Mouse (Mus musculus) embryonic facial prominence, embryonic 11.5 days (tissue): ENCODE measurements around the gene Adm. TPM values are rescaled to one million over a fixed set of nuclear protein-coding genes. Genes with fewer than 3 reads are reported as not detected.
A peak's percentile ranks its signal among the peaks of the same experiment; 100 is the strongest.

Experiments
- ATAC-seq: fragments of 200-750 bp; cut with Nextera tagmentation; replicated peaks from 2 replicates; pipeline ENCODE4 v1.8.0; 2017; ENCODE audit warnings: low read depth; ENCODE audit not compliant: insufficient number of reproducible peaks, low FRiP score, low TSS enrichment
- DNase-seq: peaks from one replicate; pipeline ENCODE4 v3.0.0-alpha.2; 2015; ENCODE audit warnings: low spot score
- H3K27ac ChIP-seq: fragments of 300-500 bp; sonication (generic); replicated peaks from 2 replicates; pipeline ENCODE4 v1.5.1; 2014; ENCODE audit warnings: mild to moderate bottlenecking, low read depth, low read length, control low read depth
- H3K27me3 ChIP-seq: fragments of 300-500 bp; sonication (generic); 2 replicates; pipeline ENCODE4 v1.6.1; 2014; ENCODE audit warnings: mild to moderate bottlenecking, low read length, moderate library complexity, mixed read lengths; ENCODE audit not compliant: control insufficient read depth, insufficient read depth
- H3K36me3 ChIP-seq: fragments of 300-500 bp; sonication (generic); replicated peaks from 2 replicates; pipeline ENCODE4 v1.6.1; 2014; ENCODE audit warnings: low read depth, mild to moderate bottlenecking, low read length, moderate library complexity, mixed read lengths; ENCODE audit not compliant: control insufficient read depth, insufficient read depth
- H3K4me1 ChIP-seq: fragments of 300-500 bp; sonication (generic); 2 replicates; pipeline ENCODE4 v1.6.1; 2014; ENCODE audit warnings: low read length, mixed read lengths; ENCODE audit not compliant: control insufficient read depth, insufficient read depth
- H3K4me2 ChIP-seq: fragments of 300-500 bp; sonication (generic); 2 replicates; pipeline ENCODE4 v1.6.1; 2014; ENCODE audit warnings: low read depth, mild to moderate bottlenecking, control low read depth, low read length, moderate library complexity
- H3K4me3 ChIP-seq: fragments of 300-500 bp; sonication (generic); 2 replicates; pipeline ENCODE4 v1.5.1; 2014; ENCODE audit warnings: low read depth, low read length, control low read depth
- H3K9ac ChIP-seq: fragments of 300-500 bp; sonication (generic); replicated peaks from 2 replicates; pipeline ENCODE4 v1.6.1; 2014; ENCODE audit warnings: mild to moderate bottlenecking, control low read depth, low read length
- H3K9me3 ChIP-seq: fragments of 300-500 bp; sonication (generic); replicated peaks from 2 replicates; pipeline ENCODE4 v1.6.1; 2016; ENCODE audit warnings: mild to moderate bottlenecking, low read length, inconsistent platforms, mixed read lengths; ENCODE audit not compliant: control insufficient read depth
- WGBS: fragments of 180-500 bp; shearing (Covaris S2); extraction: QIAGEN DNeasy Blood & Tissue Kit; methylation state at CpG from one replicate; pipeline ENCODE4 v1.1.7; 2014; 5-methylcytosine and 5-hydroxymethylcytosine counted together
- polyA plus RNA-seq: library from polyadenylated mRNA; unstranded; fragments of >200 nt; fragmentation: Nextera tagmentation; extraction: Ambion mirVana; gene quantifications from 2 replicates; pipeline ENCODE4 v1.2.1, GENCODE M21; 2014

The Adm gene
- polyA plus RNA-seq, 1 experiment from 2014 or later, result 1.5 TPM

GRCm38 (mm10) chr7:110655966-110656365 is 28.5 kb downstream of the Adm start:
- DNase-seq (no peak), ATAC-seq (no peak)
- no peaks in the 10 kb centered on the region for H3K9me3 ChIP-seq
- H3K27me3 ChIP-seq, result no peaks in the 10 kb centered on the region
- 75% methylated on average over 6 of the region's 6 CpGs for WGBS
- H3K4me1 ChIP-seq, result no peaks in the 10 kb centered on the region
- H3K27ac ChIP-seq, result no peak overlapping the region
- no peaks in the 10 kb centered on the region for H3K36me3 ChIP-seq
- no peak overlapping the region for H3K4me2 ChIP-seq
- no peak overlapping the region for H3K9ac ChIP-seq
- no peak overlapping the region for H3K4me3 ChIP-seq

- no peak overlapping the region for H3K9ac ChIP-seq
- H3K4me1 ChIP-seq, result no peaks in the 10 kb centered on the region
- H3K27ac ChIP-seq, result no peak overlapping the region
- whole genome bisulfite sequencing, result 48% methylated on average over 3 of the region's 3 CpGs
- H3K4me2 ChIP-seq, result no peak overlapping the region
- no peaks in the 10 kb centered on the region for H3K9me3 ChIP-seq
- DNase-seq (no peak), ATAC-seq (no peak)
- H3K27me3 ChIP-seq, result no peaks in the 10 kb centered on the region
- no peaks in the 10 kb centered on the region for H3K36me3 ChIP-seq
- H3K4me3 ChIP-seq, result no peak overlapping the region
Measured at GRCm38 (mm10) chr7:110658378-110658928, 31.0 kb downstream of the Adm start.

- Histone ChIP-seq H3K4me3 (no peak overlapping the region), H3K27me3 (no peaks in the 10 kb centered on the region), H3K36me3 (no peaks in the 10 kb centered on the region), H3K9ac (no peak overlapping the region), H3K27ac (no peak overlapping the region), H3K4me2 (no peak overlapping the region), H3K4me1 (no peaks in the 10 kb centered on the region), H3K9me3 (no peaks in the 10 kb centered on the region)
- WGBS, result 67% methylated on average over 4 of the region's 5 CpGs
- ATAC-seq, result no peak
- no peak for DNase-seq
Measured at GRCm38 (mm10) chr7:110666537-110666936, 39.1 kb downstream of the Adm start.

GRCm38 (mm10) chr7:110668247-110668646 is 40.8 kb downstream of the Adm start:
- no peak for ATAC-seq
- H3K9me3 ChIP-seq, result no peaks in the 10 kb centered on the region
- H3K9ac ChIP-seq, result no peak overlapping the region
- H3K4me2 ChIP-seq, result no peak overlapping the region
- no peak overlapping the region for H3K4me3 ChIP-seq
- no peaks in the 10 kb centered on the region for H3K4me1 ChIP-seq
- 83% methylated on average over 6 of the region's 6 CpGs for WGBS
- no peaks in the 10 kb centered on the region for H3K27me3 ChIP-seq
- H3K27ac ChIP-seq, result no peak overlapping the region
- no peak for DNase-seq
- H3K36me3 ChIP-seq, result no peaks in the 10 kb centered on the region

GRCm38 (mm10) chr7:110668756-110669155 is 41.3 kb downstream of the Adm start:
- Histone ChIP-seq H3K27me3 (no peaks in the 10 kb centered on the region), H3K4me3 (no peak overlapping the region), H3K9ac (no peak overlapping the region), H3K4me2 (no peak overlapping the region), H3K9me3 (no peaks in the 10 kb centered on the region), H3K4me1 (no peaks in the 10 kb centered on the region), H3K36me3 (no peaks in the 10 kb centered on the region), H3K27ac (no peak overlapping the region)
- DNase-seq, result no peak
- 27% methylated on average over 5 of the region's 5 CpGs for WGBS
- ATAC-seq, result no peak

GRCm38 (mm10) chr7:110671121-110671680 is 43.7 kb downstream of the Adm start:
- Histone ChIP-seq H3K9me3 (no peaks in the 10 kb centered on the region), H3K27me3 (no peaks in the 10 kb centered on the region), H3K9ac (no peak overlapping the region), H3K4me1 (no peaks in the 10 kb centered on the region), H3K4me2 (no peak overlapping the region), H3K27ac (no peak overlapping the region), H3K36me3 (no peaks in the 10 kb centered on the region), H3K4me3 (no peak overlapping the region)
- ATAC-seq (no peak), DNase-seq (peak; percentile 30)
- WGBS, result 58% methylated on average over 6 of the region's 6 CpGs

Other genes starting within 250 kb of the Adm start
- gene Sbf2, start 12.7 kb upstream of the Adm start, polyA plus RNA-seq, result 25.2 and 25.4 TPM in 2 replicates
- gene Ampd3, start 140.5 kb downstream of the Adm start, polyA plus RNA-seq, result 2.0 and 2.5 TPM in 2 replicates
- 20.6 and 23.5 TPM in 2 replicates for gene Rnf141, start 216.8 kb downstream of the Adm start, polyA plus RNA-seq
- 0.41 and 1.2 TPM in 2 replicates for gene Lyve1, start 235.6 kb downstream of the Adm start, polyA plus RNA-seq